Mouse (Mus musculus) thymus, adult 18-20 months (tissue): Measurements from ENCODE around the gene Tmc5.
A peak's percentile ranks its signal among the peaks of the same experiment; 100 is the strongest.

Source experiments
- DNase-seq, 2 experiments: peaks; one replicate each; pipeline ENCODE4 v3.0.0; 2022; ENCODE audit warnings: mixed read lengths in 2 of 2

The Tmc5 gene

GRCm38 (mm10) chr7:118597201-118597600 lies at the start of gene Tmc5:
TSS of gene Tmc5 (plus strand) at chr7:118597297.
- peak; percentile 50 to 53 for DNase-seq

- DNase-seq, result peak in 1 of 2 experiments; percentile 7
Observed at GRCm38 (mm10) chr7:118547451-118547850, 49.6 kb upstream of the Tmc5 start.

GRCm38 (mm10) chr7:118553881-118554280 lies 43.2 kb upstream of the Tmc5 start:
- no peak for DNase-seq

- DNase-seq, result no peak
Observed at GRCm38 (mm10) chr7:118554290-118554689, 42.8 kb upstream of the Tmc5 start.

- no peak for DNase-seq
Observed at GRCm38 (mm10) chr7:118569121-118569543, 28.0 kb upstream of the Tmc5 start.

GRCm38 (mm10) chr7:118571350-118571749 lies 25.7 kb upstream of the Tmc5 start:
- no peak for DNase-seq

GRCm38 (mm10) chr7:118572039-118572438 lies 25.1 kb upstream of the Tmc5 start:
- no peak for DNase-seq

GRCm38 (mm10) chr7:118578269-118578668 lies 18.8 kb upstream of the Tmc5 start:
- no peak for DNase-seq

- no peak for DNase-seq
Observed at GRCm38 (mm10) chr7:118579938-118580337, 17.2 kb upstream of the Tmc5 start.

- DNase-seq, result no peak
Observed at GRCm38 (mm10) chr7:118583821-118584220, 13.3 kb upstream of the Tmc5 start.

GRCm38 (mm10) chr7:118584257-118584907 lies 12.7 kb upstream of the Tmc5 start, which contains the start of gene Tmc7:
TSS of gene Tmc7 (minus strand) at chr7:118584736.
- DNase-seq, result peak; percentile 12 to 39

GRCm38 (mm10) chr7:118584926-118585325 lies 12.2 kb upstream of the Tmc5 start:
- no peak for DNase-seq

GRCm38 (mm10) chr7:118585856-118586255 lies 11.2 kb upstream of the Tmc5 start:
- no peak for DNase-seq

- no peak for DNase-seq
Observed at GRCm38 (mm10) chr7:118590726-118591305, 6.3 kb upstream of the Tmc5 start.

- DNase-seq, result no peak
Observed at GRCm38 (mm10) chr7:118592146-118592545, 5.0 kb upstream of the Tmc5 start.

- no peak for DNase-seq
Observed at GRCm38 (mm10) chr7:118593567-118594407, 3.3 kb upstream of the Tmc5 start.

- no peak for DNase-seq
Observed at GRCm38 (mm10) chr7:118594611-118595010, 2.5 kb upstream of the Tmc5 start.

GRCm38 (mm10) chr7:118595228-118595627 lies 1.9 kb upstream of the Tmc5 start:
- DNase-seq, result peak; percentile 72 to 79

- peak in 1 of 2 experiments; percentile 14 for DNase-seq
Observed at GRCm38 (mm10) chr7:118596271-118596670, 826 bp upstream of the Tmc5 start.

- no peak for DNase-seq
Observed at GRCm38 (mm10) chr7:118599954-118600631, 3.0 kb downstream of the Tmc5 start.

- DNase-seq, result no peak
Observed at GRCm38 (mm10) chr7:118604842-118605241, 7.7 kb downstream of the Tmc5 start.

- DNase-seq, result no peak
Observed at GRCm38 (mm10) chr7:118609815-118610214, 12.7 kb downstream of the Tmc5 start.

- DNase-seq, result no peak
Observed at GRCm38 (mm10) chr7:118610721-118611120, 13.6 kb downstream of the Tmc5 start.
